Mouse (Mus musculus) hematopoietic stem cell, adult 5-6 weeks (primary cell): ENCODE measurements around the gene Gm4952. TPM values are rescaled to one million over a fixed set of nuclear protein-coding genes. Genes with fewer than 3 reads are reported as not detected.
"Not testable (repeated sequence)": the region's sequence is repeated elsewhere in the genome, so short reads cannot be mapped to it uniquely, and the experiment has no call there.

Source experiments
- ATAC-seq, 2 experiments: fragments of 125-278 bp in 1 of 2; replicated peaks in 1 of 2; 2 replicates each; pipeline ENCODE4 v1.8.0; 2016 to 2017; ENCODE audit warnings: inconsistent platforms in 2 of 2, mild to moderate bottlenecking in 2 of 2, moderate number of reproducible peaks in 2 of 2, low read depth in 1 of 2, moderate TSS enrichment in 1 of 2; ENCODE audit not compliant: low FRiP score in 2 of 2, poor library complexity in 2 of 2, severe bottlenecking in 2 of 2, insufficient read depth in 1 of 2, low TSS enrichment in 1 of 2
- total RNA-seq: library from RNA; stranded (forward); fragments of 172-1452, 232-1000 nt; gene quantifications from 2 replicates; pipeline ENCODE4 v1.2.3, GENCODE M21; 2017

The Gm4952 gene
- total RNA-seq, 1 experiment from 2014 or later: not detected

GRCm38 (mm10) chr19:12595530-12596289 lies 4.1 kb upstream of the Gm4952 start:
- ATAC-seq: peak; percentile 80 to 84

GRCm38 (mm10) chr19:12596290-12597072 lies 3.3 kb upstream of the Gm4952 start:
- peak in 1 of 2 experiments; percentile 15; a peak in 2 of 4 replicates for ATAC-seq

GRCm38 (mm10) chr19:12597073-12597405 lies 2.7 kb upstream of the Gm4952 start:
- no peak for ATAC-seq

- no peak for ATAC-seq
These were observed 1.1 kb upstream of the Gm4952 start for GRCm38 (mm10) chr19:12598674-12599073.

GRCm38 (mm10) chr19:12600684-12601480 lies 1.1 kb downstream of the Gm4952 start:
- ATAC-seq: no peak

- ATAC-seq: no peak
These were observed 8.6 kb downstream of the Gm4952 start for GRCm38 (mm10) chr19:12608336-12608735.

- ATAC-seq: no peak
These were observed 13.9 kb downstream of the Gm4952 start for GRCm38 (mm10) chr19:12613646-12614045.

GRCm38 (mm10) chr19:12633176-12633575 lies 33.4 kb downstream of the Gm4952 start, which contains the start of gene Glyat:
TSS of gene Glyat (plus strand) at chr19:12633308.
- ATAC-seq: no peak

- ATAC-seq: no peak
These were observed 34.5 kb downstream of the Gm4952 start for GRCm38 (mm10) chr19:12634259-12634658.

GRCm38 (mm10) chr19:12634963-12635362 lies 35.2 kb downstream of the Gm4952 start:
- ATAC-seq: no peak

GRCm38 (mm10) chr19:12636863-12637262 lies 37.1 kb downstream of the Gm4952 start:
- no peak for ATAC-seq

- ATAC-seq: no peak
These were observed 38.3 kb downstream of the Gm4952 start for GRCm38 (mm10) chr19:12638049-12638448.

GRCm38 (mm10) chr19:12649511-12649910 lies 49.7 kb downstream of the Gm4952 start:
- no peak for ATAC-seq

- no peak for ATAC-seq
These were observed 66.4 kb downstream of the Gm4952 start for GRCm38 (mm10) chr19:12666156-12666555.

GRCm38 (mm10) chr19:12668601-12669000 lies 68.8 kb downstream of the Gm4952 start:
- not testable (repeated sequence) for ATAC-seq

GRCm38 (mm10) chr19:12670139-12670538 lies 70.4 kb downstream of the Gm4952 start, which contains the start of gene Olfr1442:
TSS of gene Olfr1442 (plus strand) at chr19:12670439.
- no peak for ATAC-seq

- ATAC-seq: no peak
These were observed 71.3 kb downstream of the Gm4952 start for GRCm38 (mm10) chr19:12671051-12671450.

GRCm38 (mm10) chr19:12677812-12678211 lies 78.0 kb downstream of the Gm4952 start, which contains the start of gene Olfr1443:
TSS of gene Olfr1443 (plus strand) at chr19:12678112.
- no peak for ATAC-seq
